Mouse (Mus musculus): Measurements from ENCODE around the gene Fbxw11.
"Not testable (repeated sequence)": the region's sequence is repeated elsewhere in the genome, so short reads cannot be mapped to it uniquely, and the experiment has no call there.

Gene Fbxw11

GRCm38 (mm10) chr11:32677811-32678210, 35.3 kb downstream of the Fbxw11 start:
- DNase-seq = no peak

- DNase-seq = not testable (repeated sequence)
These were observed 36.6 kb downstream of the Fbxw11 start for GRCm38 (mm10) chr11:32679091-32679490.

GRCm38 (mm10) chr11:32680014-32680413, 37.5 kb downstream of the Fbxw11 start:
- DNase-seq = peak; percentile 73

- no peak for DNase-seq
These were observed 38.8 kb downstream of the Fbxw11 start for GRCm38 (mm10) chr11:32681192-32681795.

GRCm38 (mm10) chr11:32682335-32683102, 40.0 kb downstream of the Fbxw11 start:
- DNase-seq = no peak

GRCm38 (mm10) chr11:32684690-32685254, 42.2 kb downstream of the Fbxw11 start:
- DNase-seq = no peak

GRCm38 (mm10) chr11:32688245-32688855, 45.8 kb downstream of the Fbxw11 start:
- no peak for DNase-seq

GRCm38 (mm10) chr11:32689510-32689909, 47.0 kb downstream of the Fbxw11 start:
- DNase-seq = peak; percentile 46

GRCm38 (mm10) chr11:32692834-32693233, 50.3 kb downstream of the Fbxw11 start:
- DNase-seq = no peak

- DNase-seq = no peak
These were observed 51.1 kb downstream of the Fbxw11 start for GRCm38 (mm10) chr11:32693431-32694141.

GRCm38 (mm10) chr11:32694322-32695003, 51.9 kb downstream of the Fbxw11 start:
- DNase-seq = not testable (repeated sequence)

- no peak for DNase-seq
These were observed 54.0 kb downstream of the Fbxw11 start for GRCm38 (mm10) chr11:32696446-32697090.

- no peak for DNase-seq
These were observed 55.2 kb downstream of the Fbxw11 start for GRCm38 (mm10) chr11:32697695-32698094.

- no peak for DNase-seq
These were observed 57.5 kb downstream of the Fbxw11 start for GRCm38 (mm10) chr11:32699913-32700493.

GRCm38 (mm10) chr11:32701566-32701965, 59.0 kb downstream of the Fbxw11 start:
- no peak for DNase-seq

GRCm38 (mm10) chr11:32704241-32704890, 61.8 kb downstream of the Fbxw11 start:
- DNase-seq = no peak

- DNase-seq = no peak
These were observed 64.0 kb downstream of the Fbxw11 start for GRCm38 (mm10) chr11:32706406-32706993.

GRCm38 (mm10) chr11:32707481-32707880, 65.0 kb downstream of the Fbxw11 start:
- no peak for DNase-seq

- DNase-seq = no peak
These were observed 66.4 kb downstream of the Fbxw11 start for GRCm38 (mm10) chr11:32708739-32709501.

- peak; percentile 54 for DNase-seq
These were observed 67.0 kb downstream of the Fbxw11 start for GRCm38 (mm10) chr11:32709563-32709962.
